Comparison of ENCODE assay signal across 9 mouse cellular contexts in genomic region chr19:25545714-25546340, GRCm38 (mm10). TPM values are rescaled to one million over a fixed set of nuclear protein-coding genes. Genes with fewer than 3 reads are reported as not detected.
DNase-seq lines count a peak whose midpoint lies in the region; ATAC-seq and TF ChIP-seq lines count a peak whose summit lies in the region.
"Had no signal": no experiment of that assay in that cellular context is flagged by ENCODE, and none has a peak within 500 bp of the region (broad histone marks: within the 10 kb centered on the region; RNA-seq: fewer than 3 reads in every experiment).

No protein-coding gene starts in this region.

- H3K27me3 ChIP-seq in ES-Bruce4 (ENCODE audit: control insufficient read depth, insufficient read depth, low read length, poor library complexity, severe bottlenecking) = no peaks in the 10 kb centered on the region
- H3K27me3 ChIP-seq in embryonic facial prominence, embryonic 13.5 days = peaks cover 8% of the 10 kb centered on the region
- peaks cover 14% of the 10 kb centered on the region; the same call in 1 of the 2 replicates for H3K27me3 ChIP-seq in lung, embryonic 15.5 days

- WGBS in embryonic facial prominence, embryonic 13.5 days = 32% methylated on average over 13 of the region's 13 CpGs
- WGBS in lung, embryonic 15.5 days = 29% methylated on average over 13 of the region's 13 CpGs

- no peak for TF ChIP-seq EP300 in ES-Bruce4 (IDR thresholded peaks at IDR 0.05; ENCODE audit: insufficient read depth, low read depth, low read length)

- H3K4me1 ChIP-seq in ES-Bruce4 (ENCODE audit: control insufficient read depth, insufficient read depth, low read length) = no peaks in the 10 kb centered on the region
- H3K4me1 ChIP-seq in embryonic facial prominence, embryonic 13.5 days = no peaks in the 10 kb centered on the region
- H3K4me1 ChIP-seq in lung, embryonic 15.5 days = no peaks in the 10 kb centered on the region
- H3K4me1 ChIP-seq: heart, embryonic 13.5 days had no signal

- H3K9ac ChIP-seq in ES-Bruce4 (ENCODE audit: low read depth, poor library complexity, severe bottlenecking) = no peak overlapping the region
- H3K9ac ChIP-seq in embryonic facial prominence, embryonic 13.5 days = no peak overlapping the region
- no peak overlapping the region for H3K9ac ChIP-seq in lung, embryonic 15.5 days
- H3K9ac ChIP-seq: heart, embryonic 13.5 days had no signal

- ATAC-seq in embryonic facial prominence, embryonic 13.5 days (ENCODE audit: insufficient number of reproducible peaks, insufficient read depth, low FRiP score, low TSS enrichment, low read depth) = 0 out of 2 replicates have a peak, but pooled peaks have one; percentile 37
- ATAC-seq in lung, embryonic 15.5 days (ENCODE audit: borderline replicate concordance, extremely low read depth, low FRiP score, low TSS enrichment) = peak; percentile 59; the same call in 1 of the 2 replicates

- H3K36me3 ChIP-seq in ES-Bruce4 (ENCODE audit: control insufficient read depth, insufficient read depth, low read length, poor library complexity, severe bottlenecking) = 0 out of 2 replicates have a peak, but pooled peaks cover 2% of the 10 kb centered on the region
- H3K36me3 ChIP-seq in embryonic facial prominence, embryonic 13.5 days = no peaks in the 10 kb centered on the region
- H3K36me3 ChIP-seq in lung, embryonic 15.5 days = no peaks in the 10 kb centered on the region
- H3K36me3 ChIP-seq: heart, embryonic 13.5 days had no signal

- H3K27ac ChIP-seq in ES-Bruce4 (ENCODE audit: insufficient read depth, low read length) = no peak overlapping the region
- H3K27ac ChIP-seq in embryonic facial prominence, embryonic 13.5 days = no peak overlapping the region
- H3K27ac ChIP-seq in layer of hippocampus, adult 2 months = no peak overlapping the region
- H3K27ac ChIP-seq in lung, embryonic 15.5 days = no peak overlapping the region
- H3K27ac ChIP-seq: heart, embryonic 13.5 days had no signal

- H3K4me2 ChIP-seq in embryonic facial prominence, embryonic 13.5 days = no peak overlapping the region
- no peak overlapping the region for H3K4me2 ChIP-seq in lung, embryonic 15.5 days
- H3K4me2 ChIP-seq: heart, embryonic 13.5 days had no signal

- TF ChIP-seq POLR2A in ES-Bruce4 (IDR thresholded peaks at IDR 0.05; ENCODE audit: insufficient read depth, low read length) = no peak

- no peak overlapping the region for H3K4me3 ChIP-seq in ES-Bruce4 (ENCODE audit: low read depth, low read length)
- H3K4me3 ChIP-seq in embryonic facial prominence, embryonic 13.5 days = no peak overlapping the region
- no peak overlapping the region for H3K4me3 ChIP-seq in layer of hippocampus, adult 2 months
- H3K4me3 ChIP-seq in lung, embryonic 15.5 days = no peak overlapping the region
- H3K4me3 ChIP-seq: heart, embryonic 13.5 days had no signal

- H3K9me3 ChIP-seq in ES-Bruce4 (replicated peaks; ENCODE audit: control insufficient read depth, insufficient read depth, low read length, poor library complexity, severe bottlenecking) = no peaks in the 10 kb centered on the region
- no peaks in the 10 kb centered on the region for H3K9me3 ChIP-seq in embryonic facial prominence, embryonic 13.5 days
- H3K9me3 ChIP-seq in lung, embryonic 15.5 days = no peaks in the 10 kb centered on the region
- H3K9me3 ChIP-seq: heart, embryonic 13.5 days had no signal

- peak; percentile 71 for DNase-seq in adrenal gland, postnatal 14 days
- DNase-seq in heart, postnatal 4 days = peak; percentile 66
- peak; percentile 63 to 66 for DNase-seq in layer of hippocampus, adult 2 months (ENCODE audit: low spot score in 2 of 2)
- peak; percentile 43 for DNase-seq in retina, postnatal 7 days (ENCODE audit: low read depth, low spot score)
- no peak for DNase-seq in c-Kit-positive CD71-positive TER-119-positive erythroid progenitor cells, embryonic 14.5 days (ENCODE audit: low spot score)

- peak; percentile 45 for TF ChIP-seq CTCF in ES-Bruce4 (IDR thresholded peaks at IDR 0.05; ENCODE audit: low read depth, low read length)
- TF ChIP-seq CTCF in layer of hippocampus, adult 2 months (conservative IDR thresholded peaks at IDR 0.05) = peak; percentile 88

RNA-seq across cellular contexts. Expression of gene Dmrt1, which starts 40.4 kb away (rescaled TPM):
- polyA plus RNA-seq in ES-Bruce4 (2011; ENCODE audit: insufficient read depth, insufficient read length, low read depth, missing spikeins) = 11.7 and 15.1 TPM in 2 replicates
- total RNA-seq in adrenal gland, postnatal 14 days (2021) = not detected in 2 replicates
- polyA plus RNA-seq in embryonic facial prominence, embryonic 13.5 days (2015; fragmentation: Nextera tagmentation; extraction: Ambion mirVana) = 0.20 and 0.36 TPM in 2 replicates
- not detected for total RNA-seq in heart, postnatal 4 days (2021)
- total RNA-seq in layer of hippocampus, adult 2 months (2021) = not detected
- not detected in 2 replicates for polyA plus RNA-seq in lung, embryonic 15.5 days (2015; fragmentation: Nextera tagmentation; extraction: Ambion mirVana)
